In the genomic region with DNA sequence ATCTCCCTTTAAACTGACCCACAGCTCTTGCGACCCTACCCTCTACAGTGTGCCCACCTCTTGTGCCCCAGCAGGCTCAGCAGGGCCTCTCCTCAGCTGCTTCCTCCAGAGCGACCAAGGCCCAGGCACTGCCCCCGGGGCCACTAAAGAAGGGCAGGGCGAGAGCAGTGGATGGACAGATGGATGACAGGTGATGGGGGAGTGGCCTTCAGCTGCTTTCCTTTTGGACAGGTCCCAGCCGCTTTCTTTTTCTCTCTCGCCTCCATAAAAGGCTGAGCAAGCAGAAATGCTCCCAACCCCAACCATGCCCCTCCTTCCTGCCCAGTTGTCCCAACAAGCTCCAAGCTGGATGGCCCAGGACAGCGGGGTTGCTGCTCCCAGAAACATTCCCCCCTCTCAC, we compare ENCODE assay signal across 9 mouse cellular contexts. TPM values are rescaled to one million over a fixed set of nuclear protein-coding genes. Genes with fewer than 3 reads are reported as not detected.
A peak's percentile ranks its signal among the peaks of the same experiment; 100 is the strongest.
DNase-seq lines count a peak whose midpoint lies in the region; ATAC-seq and TF ChIP-seq lines count a peak whose summit lies in the region.
"Had no signal": no experiment of that assay in that cellular context is flagged by ENCODE, and none has a peak within 500 bp of the region (broad histone marks: within the 10 kb centered on the region; RNA-seq: fewer than 3 reads in every experiment).

No protein-coding gene starts in this region.

- H3K36me3 ChIP-seq in stomach, embryonic 14.5 days (ENCODE audit: control insufficient read depth, insufficient read depth, low read length), result no peaks in the 10 kb centered on the region
- H3K36me3 ChIP-seq in stomach, postnatal 0 days (ENCODE audit: control insufficient read depth, insufficient read depth, low read length), result no peaks in the 10 kb centered on the region
- H3K36me3 ChIP-seq in hindbrain, embryonic 15.5 days, result no peaks in the 10 kb centered on the region
- H3K36me3 ChIP-seq in limb, embryonic 14.5 days (ENCODE audit: control insufficient read depth, insufficient read depth, low read length), result no peaks in the 10 kb centered on the region

- H3K4me1 ChIP-seq in stomach, embryonic 14.5 days (ENCODE audit: control insufficient read depth, insufficient read depth, low read length), result no peaks in the 10 kb centered on the region
- H3K4me1 ChIP-seq in stomach, postnatal 0 days (replicated peaks; ENCODE audit: control insufficient read depth, insufficient read depth), result no peaks in the 10 kb centered on the region
- peaks cover 64% of the 10 kb centered on the region for H3K4me1 ChIP-seq in hindbrain, embryonic 15.5 days (replicated peaks)
- peaks cover 6% of the 10 kb centered on the region; the same call in 1 of the 2 replicates for H3K4me1 ChIP-seq in limb, embryonic 14.5 days (ENCODE audit: control insufficient read depth, insufficient read depth, low read length)

- WGBS in stomach, embryonic 14.5 days, result 34% methylated on average over 7 of the region's 7 CpGs
- WGBS in stomach, postnatal 0 days, result 37% methylated on average over 7 of the region's 7 CpGs
- WGBS in hindbrain, embryonic 15.5 days, result 36% methylated on average over 7 of the region's 7 CpGs
- 29% methylated on average over 7 of the region's 7 CpGs for WGBS in limb, embryonic 14.5 days

- H3K4me2 ChIP-seq in stomach, embryonic 14.5 days (replicated peaks; ENCODE audit: low read depth, low read length), result no peak overlapping the region
- H3K4me2 ChIP-seq in stomach, postnatal 0 days (replicated peaks; ENCODE audit: low read depth), result no peak overlapping the region
- H3K4me2 ChIP-seq in hindbrain, embryonic 15.5 days, result peak overlapping the region; percentile 87
- no peak overlapping the region for H3K4me2 ChIP-seq in limb, embryonic 14.5 days (replicated peaks; ENCODE audit: low read depth, low read length, severe bottlenecking)

- peak overlapping the region; percentile 21; the same call in 1 of the 2 replicates for H3K27ac ChIP-seq in stomach, embryonic 14.5 days (ENCODE audit: low read length)
- no peak overlapping the region for H3K27ac ChIP-seq in stomach, postnatal 0 days (replicated peaks)
- 0 out of 2 replicates have a peak overlapping the region, but pooled peaks have one; percentile 32 for H3K27ac ChIP-seq in hindbrain, embryonic 15.5 days (replicated peaks)
- no peak overlapping the region for H3K27ac ChIP-seq in limb, embryonic 14.5 days (replicated peaks; ENCODE audit: low read depth, low read length)

- H3K9ac ChIP-seq in stomach, embryonic 14.5 days (replicated peaks; ENCODE audit: low read depth, low read length), result no peak overlapping the region
- no peak overlapping the region for H3K9ac ChIP-seq in stomach, postnatal 0 days (ENCODE audit: low read length)
- H3K9ac ChIP-seq in hindbrain, embryonic 15.5 days, result 0 out of 2 replicates have a peak overlapping the region, but pooled peaks have one; percentile 5
- no peak overlapping the region for H3K9ac ChIP-seq in limb, embryonic 14.5 days (ENCODE audit: low read depth, low read length, severe bottlenecking)

- no peak for ATAC-seq in stomach, embryonic 14.5 days (ENCODE audit: insufficient number of reproducible peaks, insufficient read depth, low FRiP score, low read depth)
- no peak for ATAC-seq in stomach, postnatal 0 days (ENCODE audit: low FRiP score, low TSS enrichment)
- no peak for ATAC-seq in hindbrain, embryonic 15.5 days (ENCODE audit: low FRiP score, low read depth)
- peak; percentile 19; the same call in 1 of the 2 replicates for ATAC-seq in limb, embryonic 14.5 days (ENCODE audit: low FRiP score, low read depth)
- ATAC-seq: lung, postnatal 0 days had no signal

- DNase-seq in stomach, postnatal 0 days (ENCODE audit: low spot score), result no peak
- DNase-seq in limb, embryonic 14.5 days (ENCODE audit: low spot score), result peak; percentile 54
- DNase-seq in retina, postnatal 1 day, result peak; percentile 57
- DNase-seq in heart, postnatal 14 days, result no peak
- no peak for DNase-seq in urinary bladder, postnatal 10 days (ENCODE audit: low spot score)
- no peak for DNase-seq in frontal cortex, postnatal 14 days (ENCODE audit: low spot score in 2 of 2)

- H3K4me3 ChIP-seq in stomach, embryonic 14.5 days (ENCODE audit: low read depth, low read length), result no peak overlapping the region
- H3K4me3 ChIP-seq in stomach, postnatal 0 days (ENCODE audit: low read depth, low read length), result no peak overlapping the region
- H3K4me3 ChIP-seq in hindbrain, embryonic 15.5 days, result peak overlapping the region; percentile 63; the same call in 1 of the 2 replicates
- no peak overlapping the region for H3K4me3 ChIP-seq in limb, embryonic 14.5 days (replicated peaks; ENCODE audit: low read length)

- no peak for TF ChIP-seq EP300 in stomach, postnatal 0 days (optimal IDR thresholded peaks at IDR 0.05)

- H3K27me3 ChIP-seq in stomach, embryonic 14.5 days (ENCODE audit: control insufficient read depth, insufficient read depth, low read length), result peaks cover 11% of the 10 kb centered on the region
- H3K27me3 ChIP-seq in stomach, postnatal 0 days (ENCODE audit: control insufficient read depth, insufficient read depth, low read length), result peaks cover 3% of the 10 kb centered on the region; the same call in 1 of the 2 replicates
- H3K27me3 ChIP-seq in hindbrain, embryonic 15.5 days, result peaks cover 14% of the 10 kb centered on the region; the same call in 1 of the 2 replicates
- peaks cover 31% of the 10 kb centered on the region for H3K27me3 ChIP-seq in limb, embryonic 14.5 days (ENCODE audit: control insufficient read depth, insufficient read depth, low read length)

- H3K9me3 ChIP-seq in stomach, embryonic 14.5 days (ENCODE audit: control insufficient read depth, low read depth, low read length), result no peaks in the 10 kb centered on the region
- no peaks in the 10 kb centered on the region for H3K9me3 ChIP-seq in stomach, postnatal 0 days (ENCODE audit: control insufficient read depth, low read length)
- no peaks in the 10 kb centered on the region for H3K9me3 ChIP-seq in hindbrain, embryonic 15.5 days
- no peaks in the 10 kb centered on the region for H3K9me3 ChIP-seq in limb, embryonic 14.5 days (ENCODE audit: control insufficient read depth, low read length)

- intact Hi-C loops in heart, postnatal 14 days (cut with DNase I), result loop anchor here (5.0 kb wide), 1 partner anchor 168 kb away; no protein-coding TSS in a partner anchor

- TF ChIP-seq POLR2A in limb, embryonic 14.5 days (IDR thresholded peaks at IDR 0.05; ENCODE audit: borderline replicate concordance, extremely low read depth, insufficient read depth, insufficient read length), result no peak

- no peak for TF ChIP-seq CTCF in stomach, postnatal 0 days (IDR thresholded peaks at IDR 0.05; ENCODE audit: low read depth)

RNA-seq across cellular contexts. Expression of a gene that starts 2.7 kb away (rescaled TPM):
- polyA plus RNA-seq in stomach, embryonic 14.5 days (2014; fragmentation: Nextera tagmentation; extraction: Ambion mirVana), result 2.3 and 2.7 TPM in 2 replicates
- polyA plus RNA-seq in stomach, postnatal 0 days (2015; fragmentation: Nextera tagmentation; extraction: Ambion mirVana), result 0.82 and 1.1 TPM in 2 replicates
- 14.1 and 15.7 TPM in 2 replicates for polyA plus RNA-seq in hindbrain, embryonic 15.5 days (2015; fragmentation: Nextera tagmentation; extraction: Ambion mirVana)
- polyA plus RNA-seq in limb, embryonic 14.5 days (2012; rRNA removed), result 7.7 and 8.7 TPM in 2 replicates
- polyA plus RNA-seq in limb, embryonic 14.5 days (2014; fragmentation: Nextera tagmentation; extraction: Ambion mirVana), result 4.9 and 5.8 TPM in 2 replicates
- 1 to 10 TPM in 1 of 2 experiments, under 1 TPM in 1; 0.88 to 1.3 TPM for total RNA-seq in heart, postnatal 14 days (2021)

Comparison
In these comparisons a context has a peak if more than half of its experiments do, and no peak if none do; other contexts are left out.
1. H3K27ac ChIP-seq: peak in stomach, embryonic 14.5 days (single experiment) and hindbrain, embryonic 15.5 days (single experiment); none in stomach, postnatal 0 days (single experiment) and limb, embryonic 14.5 days (single experiment).
2. DNase-seq: peak in limb, embryonic 14.5 days (single experiment) and retina, postnatal 1 day (single experiment); none in stomach, postnatal 0 days (single experiment), heart, postnatal 14 days (0 of 2), urinary bladder, postnatal 10 days (single experiment) and frontal cortex, postnatal 14 days (0 of 2).